Mouse (Mus musculus): Measurements from ENCODE around the gene Bcl9l.

DNA sequence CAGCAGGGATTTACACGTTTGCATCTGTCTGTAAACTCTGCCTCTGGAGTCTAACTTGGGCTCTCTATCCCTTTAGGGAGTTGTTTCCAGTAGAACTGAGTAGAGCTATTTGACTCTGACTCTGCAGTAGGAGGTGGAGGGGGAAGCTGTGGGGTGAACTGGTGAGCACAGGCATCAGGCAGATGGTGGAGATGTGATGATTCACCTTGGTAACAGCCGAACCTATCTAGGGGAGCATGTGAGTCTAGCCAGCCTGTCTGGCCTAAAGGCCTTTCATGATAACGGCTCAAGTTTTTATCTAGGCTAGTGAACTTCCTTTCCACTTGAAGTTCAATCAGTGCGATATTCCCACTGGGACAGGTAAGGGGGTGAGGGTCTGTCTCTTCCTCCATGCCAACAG is 34.7 kb downstream of the Bcl9l start:
- no peak for TF ChIP-seq SMC3 (IDR thresholded peaks at IDR 0.05; ENCODE audit: low read depth, low read length)
- no peak for TF ChIP-seq POLR2AphosphoS2 (IDR thresholded peaks at IDR 0.05; ENCODE audit: low read length)
- TF ChIP-seq CTCF (IDR thresholded peaks at IDR 0.05 in 2 of 3, conservative IDR thresholded peaks at IDR 0.05 in 1 of 3; ENCODE audit: control insufficient read depth in 1 of 3, insufficient read depth in 1 of 3, low read depth in 2 of 3, low read length in 3 of 3, poor library complexity in 1 of 3, severe bottlenecking in 1 of 3), result no peak
- TF ChIP-seq POLR2A (IDR thresholded peaks at IDR 0.05; ENCODE audit: control insufficient read depth in 1 of 2, insufficient read depth in 1 of 2, low read depth in 1 of 2, low read length in 2 of 2, poor library complexity in 1 of 2), result no peak
- no peak for TF ChIP-seq ZC3H11A (IDR thresholded peaks at IDR 0.05; ENCODE audit: low read depth, low read length)
- TF ChIP-seq NRF1 (IDR thresholded peaks at IDR 0.05; ENCODE audit: insufficient read depth, low read depth, low read length, poor library complexity, severe bottlenecking), result no peak
